ENCODE assay signal across 27 mouse cellular contexts in the genomic region with DNA sequence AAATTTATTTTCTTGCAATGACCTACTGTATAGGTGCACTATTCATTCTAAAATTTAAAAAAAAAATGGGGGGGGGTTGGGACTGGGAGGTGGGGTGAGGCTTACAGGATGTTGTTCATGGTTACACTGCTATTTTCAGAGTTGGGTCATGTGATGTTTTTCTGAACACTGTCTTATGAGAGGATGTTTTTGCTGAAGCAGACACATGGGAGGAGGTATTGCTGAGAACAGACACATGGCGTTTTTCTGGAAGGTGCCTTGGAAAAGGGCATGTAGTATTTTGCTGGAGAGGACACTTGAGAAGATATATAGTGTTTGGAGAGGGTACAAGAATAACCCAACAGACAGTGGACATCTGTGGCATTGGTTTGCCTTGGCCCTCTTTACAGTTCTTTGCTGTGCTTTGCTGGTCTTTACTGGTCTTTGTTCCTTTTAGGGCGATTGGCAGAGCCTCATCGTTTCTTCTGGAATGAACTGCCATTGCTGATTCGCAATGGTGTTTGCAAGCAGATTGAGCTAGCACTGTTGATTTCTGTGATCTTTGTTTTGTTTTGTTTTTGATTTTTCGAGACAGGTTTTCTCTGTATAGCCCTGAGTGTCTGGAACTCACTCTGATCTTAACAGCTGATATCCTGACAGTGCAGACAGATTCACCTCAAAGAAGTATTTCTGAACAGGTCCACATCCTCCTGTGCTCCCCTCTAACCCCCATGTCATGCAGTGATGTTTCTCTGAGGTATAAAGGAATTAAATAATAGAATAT. TPM values are rescaled to one million over a fixed set of nuclear protein-coding genes. Genes with fewer than 3 reads are reported as not detected.
A peak's percentile ranks its signal among the peaks of the same experiment; 100 is the strongest.
DNase-seq lines count a peak whose midpoint lies in the region; ATAC-seq and TF ChIP-seq lines count a peak whose summit lies in the region.
"Had no signal": no experiment of that assay in that cellular context is flagged by ENCODE, and none has a peak within 500 bp of the region (broad histone marks: within the 10 kb centered on the region; RNA-seq: fewer than 3 reads in every experiment).

No protein-coding gene starts in this region.

- no peaks in the 10 kb centered on the region for H3K27me3 ChIP-seq in liver, adult 2 months (ENCODE audit: control insufficient read depth, insufficient read depth, low read length)
- no peaks in the 10 kb centered on the region for H3K27me3 ChIP-seq in liver, postnatal 0 days (ENCODE audit: insufficient read depth, low read length)
- H3K27me3 ChIP-seq in lung, postnatal 0 days (replicated peaks; ENCODE audit: insufficient read depth, low read length), result no peaks in the 10 kb centered on the region
- H3K27me3 ChIP-seq: heart, embryonic 15.5 days; limb, embryonic 12.5 days; liver, embryonic 12.5 days; midbrain, embryonic 15.5 days; stomach, embryonic 15.5 days had no signal

- no peaks in the 10 kb centered on the region for H3K36me3 ChIP-seq in liver, adult 2 months (ENCODE audit: control insufficient read depth, insufficient read depth, low read length)
- H3K36me3 ChIP-seq in liver, postnatal 0 days (replicated peaks; ENCODE audit: insufficient read depth, low read length), result no peaks in the 10 kb centered on the region
- H3K36me3 ChIP-seq in lung, postnatal 0 days (ENCODE audit: insufficient read depth, low read length), result no peaks in the 10 kb centered on the region
- H3K36me3 ChIP-seq: embryonic facial prominence, embryonic 10.5 days; heart, embryonic 15.5 days; limb, embryonic 12.5 days; liver, embryonic 12.5 days; midbrain, embryonic 15.5 days; stomach, embryonic 15.5 days had no signal

- no peak overlapping the region for H3K4me3 ChIP-seq in liver, adult 2 months (ENCODE audit: insufficient read depth, low read depth, low read length)
- no peak overlapping the region for H3K4me3 ChIP-seq in liver, postnatal 0 days (ENCODE audit: low read depth, low read length)
- H3K4me3 ChIP-seq in lung, postnatal 0 days (ENCODE audit: low read depth, low read length), result no peak overlapping the region
- H3K4me3 ChIP-seq: embryonic facial prominence, embryonic 10.5 days; heart, embryonic 15.5 days; limb, embryonic 12.5 days; liver, embryonic 12.5 days; midbrain, embryonic 15.5 days; stomach, embryonic 15.5 days had no signal

- TF ChIP-seq CTCF in liver, adult 2 months (IDR thresholded peaks at IDR 0.05; ENCODE audit: low read depth, low read length), result no peak
- TF ChIP-seq CTCF in liver, postnatal 0 days (IDR thresholded peaks at IDR 0.05; ENCODE audit: low read depth), result no peak
- TF ChIP-seq CTCF in lung, postnatal 0 days (IDR thresholded peaks at IDR 0.05), result no peak

- no peak for DNase-seq in liver, adult 2 months (ENCODE audit: extremely low read depth, low read depth, low spot score)
- no peak for DNase-seq in liver, postnatal 0 days
- DNase-seq in B cell, adult 2 months, result peak; percentile 51 to 52
- peak; percentile 61 for DNase-seq in T-cell, adult 2 months (ENCODE audit: low spot score)
- peak; percentile 84 for DNase-seq in naive thymus-derived CD4-positive, alpha-beta T cell, adult 2 months (ENCODE audit: low read depth)
- DNase-seq in frontal cortex, postnatal 36 days (ENCODE audit: low spot score in 2 of 2), result no peak
- no peak for DNase-seq in lung, postnatal 0 days (ENCODE audit: low spot score)
- no peak for DNase-seq in ovary, adult 18-20 months (ENCODE audit: low spot score)
- DNase-seq: adrenal gland, postnatal 25 days; cerebellum, adult 11 months; cerebellum, postnatal 10 days; forebrain, postnatal 0 days; gastrocnemius, postnatal 25 days; kidney, postnatal 36 days; layer of hippocampus, postnatal 36 days; lung, adult 2 months had no signal

- H3K4me2 ChIP-seq in liver, postnatal 0 days (ENCODE audit: low read depth, low read length), result no peak overlapping the region
- H3K4me2 ChIP-seq in lung, postnatal 0 days (replicated peaks; ENCODE audit: low read depth, low read length), result no peak overlapping the region
- H3K4me2 ChIP-seq: heart, embryonic 15.5 days; limb, embryonic 12.5 days; liver, embryonic 12.5 days; midbrain, embryonic 15.5 days; stomach, embryonic 15.5 days had no signal

- H3K4me1 ChIP-seq in liver, adult 2 months (ENCODE audit: control insufficient read depth, insufficient read depth, low read length), result no peaks in the 10 kb centered on the region
- H3K4me1 ChIP-seq in liver, postnatal 0 days (ENCODE audit: insufficient read depth), result no peaks in the 10 kb centered on the region
- no peaks in the 10 kb centered on the region for H3K4me1 ChIP-seq in lung, postnatal 0 days (ENCODE audit: insufficient read depth, low read depth, low read length)
- H3K4me1 ChIP-seq: embryonic facial prominence, embryonic 10.5 days; heart, embryonic 15.5 days; limb, embryonic 12.5 days; liver, embryonic 12.5 days; midbrain, embryonic 15.5 days; stomach, embryonic 15.5 days had no signal

- no peak for TF ChIP-seq EP300 in liver, postnatal 0 days (IDR thresholded peaks at IDR 0.05; ENCODE audit: low read depth)
- TF ChIP-seq EP300 in lung, postnatal 0 days (IDR thresholded peaks at IDR 0.05), result no peak

- H3K9ac ChIP-seq in liver, adult 2 months (ENCODE audit: low read depth, low read length), result no peak overlapping the region
- H3K9ac ChIP-seq in liver, postnatal 0 days (replicated peaks), result no peak overlapping the region
- no peak overlapping the region for H3K9ac ChIP-seq in lung, postnatal 0 days (replicated peaks; ENCODE audit: low read depth)
- H3K9ac ChIP-seq: forebrain, postnatal 0 days; heart, embryonic 15.5 days; limb, embryonic 12.5 days; liver, embryonic 12.5 days; midbrain, embryonic 15.5 days; stomach, embryonic 15.5 days had no signal

- no peaks in the 10 kb centered on the region for H3K9me3 ChIP-seq in liver, postnatal 0 days (ENCODE audit: low read length)
- H3K9me3 ChIP-seq in lung, postnatal 0 days (ENCODE audit: low read length), result no peaks in the 10 kb centered on the region
- H3K9me3 ChIP-seq: embryonic facial prominence, embryonic 10.5 days; heart, embryonic 15.5 days; limb, embryonic 12.5 days; liver, embryonic 12.5 days; midbrain, embryonic 15.5 days; stomach, embryonic 15.5 days had no signal

- no peaks in the 10 kb centered on the region for H3K79me2 ChIP-seq in liver, adult 2 months (ENCODE audit: control insufficient read depth, insufficient read depth, low read length)

- WGBS in liver, adult 2 months, result 80% methylated on average over 5 of the region's 5 CpGs
- 74% methylated on average over 5 of the region's 5 CpGs for WGBS in liver, postnatal 0 days (ENCODE audit: insufficient replicate concordance)
- WGBS in lung, postnatal 0 days, result 76% methylated on average over 5 of the region's 5 CpGs

- peak overlapping the region; percentile 55; the same call in 1 of the 2 replicates for H3K27ac ChIP-seq in liver, adult 2 months (replicated peaks; ENCODE audit: insufficient read depth, low read depth, low read length)
- H3K27ac ChIP-seq in liver, postnatal 0 days (ENCODE audit: low read depth), result no peak overlapping the region
- no peak overlapping the region for H3K27ac ChIP-seq in lung, postnatal 0 days (ENCODE audit: low read length)
- H3K27ac ChIP-seq: embryonic facial prominence, embryonic 10.5 days; heart, embryonic 15.5 days; limb, embryonic 12.5 days; liver, embryonic 12.5 days; macrophage; midbrain, embryonic 15.5 days; stomach, embryonic 15.5 days had no signal

- TF ChIP-seq POLR2A in liver, adult 2 months (IDR thresholded peaks at IDR 0.05; ENCODE audit: extremely low read depth, insufficient read depth, low read length), result no peak

- ATAC-seq in liver, postnatal 0 days, result no peak
- no peak for ATAC-seq in lung, postnatal 0 days
- ATAC-seq: forebrain, postnatal 0 days; hindbrain, embryonic 16.5 days; intestine, postnatal 0 days; liver, embryonic 12.5 days; midbrain, embryonic 15.5 days had no signal

RNA-seq across cellular contexts. Expression of a gene that starts 3.9 kb away (rescaled TPM):
- total RNA-seq in liver, adult 2 months (2014; rRNA removed), result 1.7 and 2.1 TPM in 2 replicates
- polyA plus RNA-seq in liver, adult 2 months (2012; rRNA removed), result 0.23 and 0.36 TPM in 2 replicates
- 0.63 and 0.92 TPM in 2 replicates for polyA plus RNA-seq in liver, postnatal 0 days (2015; fragmentation: Nextera tagmentation; extraction: Ambion mirVana)
- 1.1 and 1.6 TPM in 2 replicates for polyA plus RNA-seq in lung, postnatal 0 days (2015; fragmentation: Nextera tagmentation; extraction: Ambion mirVana)
- polyA plus RNA-seq: embryonic facial prominence, embryonic 10.5 days had no signal

RNA-seq across cellular contexts. Expression of a gene that starts 23.4 kb away (rescaled TPM):
- 11.7 and 15.5 TPM in 2 replicates for total RNA-seq in liver, adult 2 months (2014; rRNA removed)
- 1.6 and 1.7 TPM in 2 replicates for polyA plus RNA-seq in liver, adult 2 months (2012; rRNA removed)
- polyA plus RNA-seq in liver, postnatal 0 days (2015; fragmentation: Nextera tagmentation; extraction: Ambion mirVana), result 5.7 and 6.7 TPM in 2 replicates
- 10.8 and 11.7 TPM in 2 replicates for polyA plus RNA-seq in lung, postnatal 0 days (2015; fragmentation: Nextera tagmentation; extraction: Ambion mirVana)

RNA-seq across cellular contexts. Expression of a gene that starts 37.5 kb away (rescaled TPM):
- 0.09 TPM in 1 of 2 replicates, not detected in the other for total RNA-seq in liver, adult 2 months (2014; rRNA removed)
- polyA plus RNA-seq in liver, adult 2 months (2012; rRNA removed), result 0.76 and 1.3 TPM in 2 replicates
- 0.24 TPM in 1 of 2 replicates, not detected in the other for polyA plus RNA-seq in liver, postnatal 0 days (2015; fragmentation: Nextera tagmentation; extraction: Ambion mirVana)
- 0.07 TPM in 1 of 2 replicates, not detected in the other for polyA plus RNA-seq in lung, postnatal 0 days (2015; fragmentation: Nextera tagmentation; extraction: Ambion mirVana)
- total RNA-seq: forebrain, postnatal 0 days; layer of hippocampus, postnatal 36 days; left cerebral cortex, postnatal 10 days had no signal
- polyA plus RNA-seq: embryonic facial prominence, embryonic 10.5 days; forebrain, postnatal 0 days; hindbrain, embryonic 16.5 days; limb, embryonic 12.5 days; liver, embryonic 12.5 days; midbrain, embryonic 15.5 days; neural tube, embryonic 14.5 days had no signal

RNA-seq across cellular contexts. Expression of a gene that starts 47.6 kb away (rescaled TPM):
- total RNA-seq in liver, adult 2 months (2014; rRNA removed), result 8.6 and 11.9 TPM in 2 replicates
- 2.0 and 2.2 TPM in 2 replicates for polyA plus RNA-seq in liver, adult 2 months (2012; rRNA removed)
- 2.6 and 2.8 TPM in 2 replicates for polyA plus RNA-seq in liver, postnatal 0 days (2015; fragmentation: Nextera tagmentation; extraction: Ambion mirVana)
- 6.5 and 7.3 TPM in 2 replicates for polyA plus RNA-seq in lung, postnatal 0 days (2015; fragmentation: Nextera tagmentation; extraction: Ambion mirVana)

Comparison
In these comparisons a context has a peak if more than half of its experiments do, and no peak if none do; other contexts are left out.
1. DNase-seq: peak in B cell, adult 2 months (2 of 2), T-cell, adult 2 months (single experiment) and naive thymus-derived CD4-positive, alpha-beta T cell, adult 2 months (single experiment); none in liver, adult 2 months (single experiment), liver, postnatal 0 days (single experiment), frontal cortex, postnatal 36 days (0 of 2), lung, postnatal 0 days (single experiment) and ovary, adult 18-20 months (single experiment).